32 mouse cellular contexts compared by ENCODE assay signal in the genomic region with DNA sequence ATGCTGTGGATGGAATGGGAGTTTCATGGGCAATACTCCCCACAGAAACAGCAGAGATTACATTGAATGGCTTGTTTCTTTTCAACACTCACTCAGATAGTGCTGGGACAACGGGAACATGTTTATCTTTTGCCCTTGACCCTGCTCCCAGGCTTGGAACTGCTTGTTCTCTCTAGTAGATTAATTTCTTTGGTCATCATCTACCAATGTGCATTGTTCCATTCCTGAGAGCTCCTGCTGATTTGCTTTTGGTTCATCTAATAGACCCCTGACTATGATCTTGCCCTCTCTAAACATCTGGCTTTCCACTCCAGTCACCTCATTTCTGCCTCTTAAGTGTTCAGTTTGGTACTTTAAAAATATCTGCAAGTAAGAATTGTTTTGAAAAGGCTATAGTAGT. TPM values are rescaled to one million over a fixed set of nuclear protein-coding genes. Genes with fewer than 3 reads are reported as not detected.
DNase-seq lines count a peak whose midpoint lies in the region; ATAC-seq and TF ChIP-seq lines count a peak whose summit lies in the region.
"Had no signal": no experiment of that assay in that cellular context is flagged by ENCODE, and none has a peak within 500 bp of the region (broad histone marks: within the 10 kb centered on the region; RNA-seq: fewer than 3 reads in every experiment).

No protein-coding gene starts in this region.

- H3K4me3 ChIP-seq in heart, adult 2 months, result no peak overlapping the region
- no peak overlapping the region for H3K4me3 ChIP-seq in lung, embryonic 16.5 days (ENCODE audit: low read length)
- H3K4me3 ChIP-seq: embryonic facial prominence, embryonic 12.5 days; forebrain, embryonic 10.5 days; forebrain, embryonic 15.5 days; heart, embryonic 10.5 days; heart, embryonic 15.5 days; hindbrain, embryonic 13.5 days; liver, embryonic 12.5 days; megakaryocyte, embryonic 14.5 days; midbrain, embryonic 12.5 days; neural tube, embryonic 13.5 days had no signal

- H3K4me1 ChIP-seq in heart, adult 2 months (ENCODE audit: control insufficient read depth, insufficient read depth, low read length), result no peaks in the 10 kb centered on the region
- no peaks in the 10 kb centered on the region for H3K4me1 ChIP-seq in lung, embryonic 16.5 days (replicated peaks; ENCODE audit: control insufficient read depth, insufficient read depth, low read length)
- H3K4me1 ChIP-seq: embryonic facial prominence, embryonic 12.5 days; forebrain, embryonic 10.5 days; forebrain, embryonic 15.5 days; heart, embryonic 10.5 days; heart, embryonic 15.5 days; hindbrain, embryonic 13.5 days; liver, embryonic 12.5 days; megakaryocyte, embryonic 14.5 days; midbrain, embryonic 12.5 days; neural tube, embryonic 13.5 days had no signal

- H3K9ac ChIP-seq in heart, adult 2 months (ENCODE audit: low read depth, low read length), result no peak overlapping the region
- no peak overlapping the region for H3K9ac ChIP-seq in lung, embryonic 16.5 days (ENCODE audit: low read length)
- H3K9ac ChIP-seq: embryonic facial prominence, embryonic 12.5 days; forebrain, embryonic 15.5 days; heart, embryonic 15.5 days; hindbrain, embryonic 13.5 days; liver, embryonic 12.5 days; liver, postnatal 0 days; midbrain, embryonic 12.5 days; neural tube, embryonic 13.5 days had no signal

- H3K9me3 ChIP-seq in lung, embryonic 16.5 days (ENCODE audit: control insufficient read depth, low read length), result no peaks in the 10 kb centered on the region
- H3K9me3 ChIP-seq: embryonic facial prominence, embryonic 12.5 days; forebrain, embryonic 10.5 days; forebrain, embryonic 15.5 days; heart, embryonic 10.5 days; heart, embryonic 15.5 days; hindbrain, embryonic 13.5 days; liver, embryonic 12.5 days; megakaryocyte, embryonic 14.5 days; midbrain, embryonic 12.5 days; neural tube, embryonic 13.5 days had no signal

- no peaks in the 10 kb centered on the region for H3K36me3 ChIP-seq in heart, adult 2 months (ENCODE audit: control insufficient read depth, insufficient read depth, low read length)
- no peaks in the 10 kb centered on the region for H3K36me3 ChIP-seq in lung, embryonic 16.5 days (ENCODE audit: control insufficient read depth, insufficient read depth, low read length)
- H3K36me3 ChIP-seq: embryonic facial prominence, embryonic 12.5 days; forebrain, embryonic 10.5 days; forebrain, embryonic 15.5 days; heart, embryonic 10.5 days; heart, embryonic 15.5 days; hindbrain, embryonic 13.5 days; liver, embryonic 12.5 days; midbrain, embryonic 12.5 days; neural tube, embryonic 13.5 days had no signal

- no peak overlapping the region for H3K4me2 ChIP-seq in lung, embryonic 16.5 days (ENCODE audit: low read depth, low read length)
- H3K4me2 ChIP-seq: embryonic facial prominence, embryonic 12.5 days; forebrain, embryonic 15.5 days; heart, embryonic 15.5 days; hindbrain, embryonic 13.5 days; liver, embryonic 12.5 days; midbrain, embryonic 12.5 days; neural tube, embryonic 13.5 days had no signal

- intact Hi-C loops in heart, adult 2 months (cut with DNase I), result no loop called here

- TF ChIP-seq POLR2A in heart, adult 2 months (IDR thresholded peaks at IDR 0.05; ENCODE audit: insufficient read depth, low read depth, low read length), result no peak

- peak; percentile 22 to 24 for DNase-seq in heart, adult 18-20 months
- DNase-seq in heart, adult 2 months, result no peak
- DNase-seq in ovary, adult 18-20 months (ENCODE audit: low spot score), result peak; percentile 51
- DNase-seq in ovary, postnatal 10 days (ENCODE audit: low spot score), result no peak
- DNase-seq in lung, postnatal 36 days, result peak; percentile 37
- no peak for DNase-seq in cerebellum, adult 18-20 months
- DNase-seq: cerebellum, adult 9-10 months; cerebellum, postnatal 36 days; embryo, embryonic 11 days; gastrocnemius, postnatal 36 days; heart, postnatal 4 days; kidney, adult 8-10 months; layer of hippocampus, postnatal 36 days; left cerebral cortex, postnatal 4 days; liver, postnatal 0 days; retina, postnatal 1 day; right cerebral cortex, postnatal 14 days; thymus, postnatal 14 days had no signal

- TF ChIP-seq EP300 in heart, adult 2 months (IDR thresholded peaks at IDR 0.05; ENCODE audit: insufficient read depth, low read depth, low read length), result no peak

- H3K27ac ChIP-seq in heart, adult 2 months, result no peak overlapping the region
- no peak overlapping the region for H3K27ac ChIP-seq in lung, embryonic 16.5 days (ENCODE audit: low read length)
- H3K27ac ChIP-seq: embryonic facial prominence, embryonic 12.5 days; forebrain, embryonic 10.5 days; forebrain, embryonic 15.5 days; heart, embryonic 10.5 days; heart, embryonic 15.5 days; hindbrain, embryonic 13.5 days; kidney, postnatal 0 days; liver, embryonic 12.5 days; midbrain, embryonic 12.5 days; neural tube, embryonic 13.5 days had no signal

- WGBS in heart, adult 2 months, result 8% methylated on average over 1 of the region's 1 CpGs
- 5% methylated on average over 1 of the region's 1 CpGs for WGBS in lung, embryonic 16.5 days

- TF ChIP-seq CTCF in heart, adult 2 months (IDR thresholded peaks at IDR 0.05), result no peak

- ATAC-seq in lung, embryonic 16.5 days (ENCODE audit: low read depth), result peak; percentile 82
- ATAC-seq: CD4-positive, CD25-positive, alpha-beta regulatory T cell, adult 4 months; forebrain, embryonic 15.5 days; intestine, embryonic 16.5 days; liver, embryonic 12.5 days; liver, postnatal 0 days had no signal

- no peaks in the 10 kb centered on the region for H3K27me3 ChIP-seq in heart, adult 2 months (ENCODE audit: control insufficient read depth, insufficient read depth, low read length)
- no peaks in the 10 kb centered on the region for H3K27me3 ChIP-seq in lung, embryonic 16.5 days (ENCODE audit: control insufficient read depth, insufficient read depth, low read depth, low read length)
- H3K27me3 ChIP-seq: embryonic facial prominence, embryonic 12.5 days; forebrain, embryonic 15.5 days; heart, embryonic 15.5 days; hindbrain, embryonic 13.5 days; liver, embryonic 12.5 days; megakaryocyte, embryonic 14.5 days; midbrain, embryonic 12.5 days; neural tube, embryonic 13.5 days had no signal

- H3K79me2 ChIP-seq in heart, adult 2 months (replicated peaks; ENCODE audit: control insufficient read depth, insufficient read depth, low read length), result no peaks in the 10 kb centered on the region

RNA-seq across cellular contexts. Expression of a gene that starts 13.0 kb away (rescaled TPM):
- total RNA-seq in heart, adult 18-20 months (2021), result 10 to 100 TPM; 11.8 to 12.5 TPM
- 10 to 100 TPM; 10.7 to 13.5 TPM for total RNA-seq in heart, adult 2 months (2021)
- 3.5 and 6.4 TPM in 2 replicates for polyA plus RNA-seq in heart, adult 2 months (2012; rRNA removed)
- 8.4 and 9.1 TPM in 2 replicates for polyA plus RNA-seq in lung, embryonic 16.5 days (2015; fragmentation: Nextera tagmentation; extraction: Ambion mirVana)

Comparison
In these comparisons a context has a peak if more than half of its experiments do, and no peak if none do; other contexts are left out.
1. DNase-seq: peak in heart, adult 18-20 months (2 of 2), ovary, adult 18-20 months (single experiment) and lung, postnatal 36 days (single experiment); none in heart, adult 2 months (0 of 2), ovary, postnatal 10 days (single experiment) and cerebellum, adult 18-20 months (0 of 2).